Mouse (Mus musculus) heart, adult 18-20 months (tissue): ENCODE data around the gene H2-M5. TPM values are rescaled to one million over a fixed set of nuclear protein-coding genes. Genes with fewer than 3 reads are reported as not detected.
"Not testable (repeated sequence)": the region's sequence is repeated elsewhere in the genome, so short reads cannot be mapped to it uniquely, and the experiment has no call there.

ENCODE experiments used
- DNase-seq, 2 experiments: peaks; one replicate each; pipeline ENCODE4 v3.0.0; 2021 to 2022; ENCODE audit warnings: mixed read lengths in 1 of 2
- total RNA-seq, 2 experiments: library from RNA; stranded (reverse); gene quantifications; 2 replicates each; pipeline ENCODE4 v1.2.3; 2021

Gene H2-M5
- total RNA-seq, 2 experiments from 2014 or later = not detected

GRCm38 (mm10) chr17:36993770-36994325 is 4.5 kb upstream of the H2-M5 start:
- DNase-seq = no peak

GRCm38 (mm10) chr17:36992336-36993104 is 3.2 kb upstream of the H2-M5 start:
- no peak for DNase-seq

GRCm38 (mm10) chr17:36990630-36991029 is 1.3 kb upstream of the H2-M5 start:
- DNase-seq = not testable (repeated sequence)

- DNase-seq = no peak
These were observed 862 bp downstream of the H2-M5 start for GRCm38 (mm10) chr17:36988475-36988874.

- DNase-seq = no peak
These were observed 6.8 kb downstream of the H2-M5 start for GRCm38 (mm10) chr17:36982253-36983155.

- no peak for DNase-seq
These were observed 7.5 kb downstream of the H2-M5 start for GRCm38 (mm10) chr17:36981845-36982244.

- DNase-seq = peak; percentile 48 to 56
These were observed 8.0 kb downstream of the H2-M5 start, which contains the start of gene 2410137M14Rik for GRCm38 (mm10) chr17:36981221-36981813. TSS of gene 2410137M14Rik (minus strand) at chr17:36981237.

- no peak for DNase-seq
These were observed 16.0 kb downstream of the H2-M5 start for GRCm38 (mm10) chr17:36973271-36973787.

- no peak for DNase-seq
These were observed 16.5 kb downstream of the H2-M5 start for GRCm38 (mm10) chr17:36972791-36973190.

- DNase-seq = no peak
These were observed 18.0 kb downstream of the H2-M5 start for GRCm38 (mm10) chr17:36971172-36971850.

GRCm38 (mm10) chr17:36970316-36970890 is 18.9 kb downstream of the H2-M5 start:
- no peak for DNase-seq

- no peak for DNase-seq
These were observed 22.5 kb downstream of the H2-M5 start for GRCm38 (mm10) chr17:36966875-36967274.

GRCm38 (mm10) chr17:36961125-36961524 is 28.2 kb downstream of the H2-M5 start:
- DNase-seq = no peak

- DNase-seq = no peak
These were observed 30.5 kb downstream of the H2-M5 start for GRCm38 (mm10) chr17:36958884-36959283.

- peak; percentile 96 for DNase-seq
These were observed 31.2 kb downstream of the H2-M5 start, which contains the start of the genes Znrd1 and Znrd1as for GRCm38 (mm10) chr17:36957999-36958743. TSS of gene Znrd1 (minus strand) at chr17:36958559. TSS of gene Znrd1as (plus strand) at chr17:36958592.

GRCm38 (mm10) chr17:36953062-36953461 is 36.3 kb downstream of the H2-M5 start:
- no peak for DNase-seq

- DNase-seq = no peak
These were observed 36.7 kb downstream of the H2-M5 start for GRCm38 (mm10) chr17:36952631-36953030.

- peak; percentile 97 to 98 for DNase-seq
These were observed 38.1 kb downstream of the H2-M5 start, which contains the start of gene Ppp1r11 for GRCm38 (mm10) chr17:36950981-36951947. TSS of gene Ppp1r11 (minus strand) at chr17:36951741.

GRCm38 (mm10) chr17:36949265-36949664 is 40.1 kb downstream of the H2-M5 start:
- no peak for DNase-seq
